Mouse (Mus musculus) neural tube, embryonic 11.5 days (tissue): ENCODE measurements at regions not wholly inside any gene's neighbourhood (a gene's known extent, or its start where the extent isn't known, plus 50 kb on each side); places are given as distances from the start of the nearest gene placed in this dataset.

Source experiments
- ATAC-seq: fragments of 200-750 bp; cut with Nextera tagmentation; 2 replicates; pipeline ENCODE4 v1.8.0; 2017; ENCODE audit warnings: moderate number of reproducible peaks, mild to moderate bottlenecking, moderate TSS enrichment, moderate library complexity; ENCODE audit not compliant: insufficient read depth, low FRiP score, low TSS enrichment
- DNase-seq: peaks from one replicate; pipeline ENCODE4 v3.0.0-alpha.2; 2015; ENCODE audit warnings: low spot score
- H3K27ac ChIP-seq: fragments of 300-500 bp; sonication (generic); 2 replicates; pipeline ENCODE4 v1.5.1; 2014; ENCODE audit warnings: low read depth, mild to moderate bottlenecking, low read length
- H3K27me3 ChIP-seq: fragments of 300-500 bp; sonication (generic); 2 replicates; pipeline ENCODE4 v1.6.1; 2014; ENCODE audit warnings: mild to moderate bottlenecking, low read length, mixed read lengths; ENCODE audit not compliant: control insufficient read depth, insufficient read depth
- H3K36me3 ChIP-seq: fragments of 300-500 bp; sonication (generic); 2 replicates; pipeline ENCODE4 v1.6.1; 2014; ENCODE audit warnings: mild to moderate bottlenecking, low read length, moderate library complexity, mixed read lengths; ENCODE audit not compliant: control insufficient read depth, insufficient read depth
- H3K4me1 ChIP-seq: fragments of 300-500 bp; sonication (generic); 2 replicates; pipeline ENCODE4 v1.6.1; 2014; ENCODE audit warnings: low read length, mixed read lengths; ENCODE audit not compliant: control insufficient read depth, insufficient read depth
- H3K4me2 ChIP-seq: fragments of 300-500 bp; sonication (generic); 2 replicates; pipeline ENCODE4 v1.6.1; 2014; ENCODE audit warnings: low read depth, mild to moderate bottlenecking, moderate library complexity
- H3K4me3 ChIP-seq: fragments of 300-500 bp; sonication (generic); 2 replicates; pipeline ENCODE4 v1.5.1; 2014; ENCODE audit warnings: low read depth, low read length
- H3K9ac ChIP-seq: fragments of 300-500 bp; sonication (generic); 2 replicates; pipeline ENCODE4 v1.6.1; 2014; ENCODE audit warnings: mild to moderate bottlenecking, low read length
- H3K9me3 ChIP-seq: fragments of 300-500 bp; sonication (generic); 2 replicates; pipeline ENCODE4 v1.6.1; 2016; ENCODE audit warnings: low read length; ENCODE audit not compliant: control insufficient read depth
- WGBS: fragments of 180-500 bp; shearing (Covaris S2); extraction: QIAGEN DNeasy Blood & Tissue Kit; methylation state at CpG from one replicate; pipeline ENCODE4 v1.1.7; 2014; 5-methylcytosine and 5-hydroxymethylcytosine counted together

GRCm38 (mm10) chr14:31951894-31952293 lies 76.9 kb upstream of the Galnt15 start:
- ATAC-seq (no peak), DNase-seq (no peak)
- H3K4me2 ChIP-seq: no peak overlapping the region

DNA sequence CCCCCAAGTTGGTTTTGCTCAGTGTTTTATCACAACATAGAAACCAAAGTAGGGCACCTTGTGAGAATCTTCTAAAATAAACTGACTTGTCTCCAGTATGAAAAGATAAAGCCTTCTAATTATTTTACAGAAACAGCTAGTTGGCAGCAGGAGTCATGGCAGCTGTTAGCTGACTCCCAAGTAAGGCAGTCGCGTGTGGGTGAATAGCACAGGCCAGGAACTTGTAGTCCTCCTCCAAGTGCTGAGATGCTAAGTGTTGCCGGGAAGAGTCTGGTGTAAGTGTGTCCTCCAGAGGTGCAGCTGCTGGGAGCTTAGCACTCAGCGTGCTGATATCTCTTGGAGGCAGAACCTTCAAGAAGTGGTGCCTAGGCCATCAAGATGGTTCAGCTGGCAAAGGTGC lies 75.0 kb upstream of the Galnt15 start:
- Histone ChIP-seq H3K27me3 (no peaks in the 10 kb centered on the region), H3K9ac (no peak overlapping the region), H3K4me1 (no peaks in the 10 kb centered on the region), H3K27ac (no peak overlapping the region), H3K36me3 (no peaks in the 10 kb centered on the region), H3K4me3 (no peak overlapping the region), H3K9me3 (no peaks in the 10 kb centered on the region), H3K4me2 (no peak overlapping the region)
- 86% methylated on average over 4 of the region's 4 CpGs for WGBS
- DNase-seq: no peak
- no peak for ATAC-seq

More at GRCm38 (mm10) chr14:31951894-31952293, 76.9 kb upstream of the Galnt15 start:
- Histone ChIP-seq H3K4me1 (no peaks in the 10 kb centered on the region), H3K9me3 (no peaks in the 10 kb centered on the region), H3K36me3 (no peaks in the 10 kb centered on the region), H3K27ac (no peak overlapping the region), H3K27me3 (no peaks in the 10 kb centered on the region), H3K9ac (no peak overlapping the region), H3K4me3 (no peak overlapping the region)
- 88% methylated on average over 3 of the region's 3 CpGs for WGBS

- DNase-seq: peak; percentile 78
- Histone ChIP-seq H3K4me2 (no peak overlapping the region), H3K4me3 (no peak overlapping the region), H3K4me1 (no peaks in the 10 kb centered on the region), H3K9me3 (no peaks in the 10 kb centered on the region), H3K9ac (no peak overlapping the region), H3K27ac (no peak overlapping the region), H3K36me3 (no peaks in the 10 kb centered on the region), H3K27me3 (no peaks in the 10 kb centered on the region)
- WGBS: 12% methylated on average over 4 of the region's 4 CpGs
- ATAC-seq: no peak
Observed at GRCm38 (mm10) chr14:31954945-31955344, 73.8 kb upstream of the Galnt15 start.

DNA sequence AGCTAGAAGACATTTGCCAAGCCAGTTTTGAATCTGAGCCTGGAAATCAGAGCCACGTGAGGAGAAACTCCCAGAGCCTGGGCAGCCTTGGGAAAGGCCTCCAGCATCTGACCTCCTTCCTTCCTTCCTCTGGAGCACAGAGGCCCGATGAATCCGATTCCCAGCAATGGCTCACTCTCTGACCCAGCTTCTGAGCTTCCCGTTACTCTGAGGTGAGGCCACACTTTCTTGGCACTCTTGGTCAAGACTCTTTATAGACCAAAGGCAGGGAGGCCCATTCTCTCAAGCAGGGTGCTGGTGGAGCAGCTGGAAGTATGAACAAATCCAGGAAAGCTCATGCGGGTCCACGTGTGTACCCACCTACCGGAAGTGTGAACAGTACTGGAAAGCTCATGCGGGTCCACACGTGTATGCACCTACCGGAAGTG lies 71.6 kb upstream of the Galnt15 start:
- no peaks in the 10 kb centered on the region for H3K4me1 ChIP-seq
- H3K27me3 ChIP-seq: no peaks in the 10 kb centered on the region
- no peak overlapping the region for H3K27ac ChIP-seq
- H3K9ac ChIP-seq: no peak overlapping the region
- H3K4me3 ChIP-seq: no peak overlapping the region
- 89% methylated on average over 10 of the region's 10 CpGs for WGBS
- ATAC-seq: no peak
- H3K4me2 ChIP-seq: no peak overlapping the region
- H3K36me3 ChIP-seq: no peaks in the 10 kb centered on the region
- H3K9me3 ChIP-seq: no peaks in the 10 kb centered on the region
- no peak for DNase-seq

DNA sequence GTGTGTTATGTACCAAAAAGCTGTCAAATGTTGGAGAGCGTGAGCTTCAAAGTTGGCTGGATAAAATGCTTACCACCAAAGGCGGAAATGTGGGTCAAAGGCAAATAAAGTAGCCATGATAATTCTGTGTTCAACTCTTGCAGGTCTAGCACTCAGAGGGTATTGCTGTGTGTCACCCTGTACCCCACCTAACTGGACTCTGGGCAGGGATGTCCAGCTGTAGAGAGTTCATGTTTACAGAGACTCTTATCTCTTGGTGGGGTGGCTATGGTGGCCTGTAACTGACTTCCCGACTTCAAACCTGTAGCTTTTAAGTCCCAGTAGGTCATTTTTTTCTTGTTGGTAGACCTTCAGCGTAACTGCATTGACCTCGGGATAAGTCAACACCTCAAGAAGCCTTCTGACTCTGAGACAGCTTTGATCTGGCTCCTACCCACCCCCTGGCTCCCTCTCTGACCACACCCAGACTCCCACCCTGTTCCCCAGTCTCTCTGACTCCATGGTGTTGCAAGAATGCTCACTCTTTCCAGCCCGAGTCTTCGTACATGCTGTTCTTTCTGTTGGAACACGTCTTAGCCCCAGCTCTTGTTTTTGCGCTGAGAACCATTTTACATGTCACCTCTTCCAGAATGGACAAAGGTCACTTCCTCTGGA lies 68.5 kb upstream of the Galnt15 start:
- no peaks in the 10 kb centered on the region for H3K4me1 ChIP-seq
- H3K9me3 ChIP-seq: no peaks in the 10 kb centered on the region
- no peak overlapping the region for H3K4me3 ChIP-seq
- ATAC-seq (no peak), DNase-seq (no peak)
- H3K9ac ChIP-seq: no peak overlapping the region
- no peak overlapping the region for H3K4me2 ChIP-seq
- no peaks in the 10 kb centered on the region for H3K36me3 ChIP-seq
- H3K27me3 ChIP-seq: no peaks in the 10 kb centered on the region
- H3K27ac ChIP-seq: no peak overlapping the region
- 87% methylated on average over 9 of the region's 9 CpGs for WGBS

DNA sequence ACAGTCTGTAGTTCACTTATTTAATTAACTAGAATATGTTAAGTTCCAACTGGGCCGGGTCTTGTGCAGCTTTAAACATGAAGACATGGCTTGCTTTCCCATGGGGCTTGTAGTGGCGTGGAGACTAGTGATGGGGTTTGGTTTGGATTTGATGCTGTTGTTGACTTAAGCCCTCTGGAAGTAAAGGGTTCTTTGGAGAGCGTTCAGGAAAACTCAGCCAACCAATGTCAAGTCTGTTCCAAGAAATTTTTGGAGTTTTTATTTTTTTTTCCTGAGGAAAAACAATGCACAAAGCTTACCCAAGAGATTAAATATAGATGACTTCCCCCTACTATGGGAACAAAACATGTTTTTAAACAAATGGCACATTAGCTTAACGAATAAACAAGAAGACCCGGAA lies 67.3 kb upstream of the Galnt15 start:
- no peak overlapping the region for H3K9ac ChIP-seq
- no peak overlapping the region for H3K4me3 ChIP-seq
- H3K9me3 ChIP-seq: no peaks in the 10 kb centered on the region
- 90% methylated on average over 5 of the region's 5 CpGs for WGBS
- H3K36me3 ChIP-seq: no peaks in the 10 kb centered on the region
- H3K27ac ChIP-seq: no peak overlapping the region
- H3K27me3 ChIP-seq: no peaks in the 10 kb centered on the region
- DNase-seq (no peak), ATAC-seq (no peak)
- no peaks in the 10 kb centered on the region for H3K4me1 ChIP-seq
- no peak overlapping the region for H3K4me2 ChIP-seq

DNA sequence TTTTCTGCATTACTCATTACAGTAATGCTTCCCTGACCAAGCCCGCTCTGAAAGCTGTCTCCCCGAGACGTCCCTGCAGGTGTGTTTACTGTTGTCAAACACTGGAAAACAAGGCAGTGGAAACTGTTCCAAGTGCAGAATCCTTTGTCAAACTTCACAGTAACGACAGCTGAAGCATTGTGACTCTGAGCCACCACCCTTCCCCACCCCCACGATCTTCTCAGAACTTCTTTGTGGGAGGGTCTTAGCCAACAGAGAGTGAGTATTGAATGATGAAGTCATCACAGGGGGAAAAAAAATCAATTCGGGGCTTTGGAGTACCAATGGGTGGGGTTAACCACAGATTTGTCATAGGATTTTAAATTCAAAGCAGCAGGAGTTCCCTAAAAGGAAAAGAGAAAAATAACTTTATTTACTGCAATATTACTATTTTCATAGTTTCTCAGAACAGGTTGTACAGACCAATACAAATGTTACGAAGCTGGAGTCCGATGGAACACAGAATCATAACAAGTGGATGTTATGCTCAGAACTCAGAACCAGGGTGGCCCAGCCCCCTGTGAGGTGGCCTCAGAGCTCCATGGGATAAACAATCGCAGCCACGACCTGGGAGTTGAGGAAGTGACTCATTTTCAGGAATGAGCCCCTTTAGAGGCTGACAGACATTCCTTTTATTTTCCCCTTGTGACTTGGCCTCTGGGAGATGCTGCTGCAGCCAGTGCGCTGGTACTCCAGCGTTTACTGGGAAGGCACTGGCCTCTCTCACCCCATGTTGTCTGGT lies 65.5 kb upstream of the Galnt15 start:
- Histone ChIP-seq H3K27me3 (no peaks in the 10 kb centered on the region), H3K27ac (no peak overlapping the region)

GRCm38 (mm10) chr14:31964076-31964475 lies 64.7 kb upstream of the Galnt15 start:
- Histone ChIP-seq H3K27me3 (no peaks in the 10 kb centered on the region), H3K36me3 (no peaks in the 10 kb centered on the region), H3K27ac (no peak overlapping the region), H3K4me2 (no peak overlapping the region), H3K4me3 (no peak overlapping the region), H3K9ac (no peak overlapping the region), H3K9me3 (no peaks in the 10 kb centered on the region), H3K4me1 (no peaks in the 10 kb centered on the region)
- no peak for ATAC-seq
- DNase-seq: no peak
- WGBS: 65% methylated on average over 2 of the region's 2 CpGs

More for the DNA sequence above, 65.5 kb upstream of the Galnt15 start:
- Histone ChIP-seq H3K4me2 (no peak overlapping the region), H3K9ac (no peak overlapping the region), H3K4me1 (no peaks in the 10 kb centered on the region), H3K4me3 (no peak overlapping the region), H3K36me3 (no peaks in the 10 kb centered on the region), H3K9me3 (no peaks in the 10 kb centered on the region)
- ATAC-seq (no peak), DNase-seq (no peak)
- 62% methylated on average over 12 of the region's 12 CpGs for WGBS

DNA sequence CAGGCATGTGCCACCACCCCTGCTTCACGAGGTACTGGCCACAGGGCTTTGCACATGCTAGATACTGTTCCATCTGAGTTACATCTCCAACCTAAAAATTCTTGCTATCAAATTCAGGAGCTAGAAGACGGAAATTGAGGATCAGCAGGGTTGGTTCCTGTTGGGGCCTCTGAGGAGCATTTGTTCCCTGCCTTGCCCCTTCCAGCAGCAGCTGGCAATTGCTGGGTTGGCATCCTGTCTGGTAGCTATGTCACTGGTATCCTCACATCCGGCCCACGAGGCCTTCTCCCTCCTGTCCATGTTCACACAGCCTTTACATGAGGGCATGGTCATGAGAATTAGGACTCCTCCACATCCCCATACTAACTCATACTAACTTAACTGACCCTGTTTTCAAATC lies 64.0 kb upstream of the Galnt15 start:
- Histone ChIP-seq H3K27ac (no peak overlapping the region), H3K4me1 (no peaks in the 10 kb centered on the region), H3K9me3 (no peaks in the 10 kb centered on the region), H3K9ac (no peak overlapping the region), H3K4me2 (no peak overlapping the region), H3K27me3 (no peaks in the 10 kb centered on the region), H3K4me3 (no peak overlapping the region), H3K36me3 (no peaks in the 10 kb centered on the region)
- no peak for ATAC-seq
- 85% methylated on average over 4 of the region's 4 CpGs for WGBS
- no peak for DNase-seq
